Mouse (Mus musculus): ENCODE data around the gene Pde3b.

GRCm38 (mm10) chr7:114477884-114478283 is 62.8 kb downstream of the Pde3b start:
- no peak for TF ChIP-seq POLR2A (IDR thresholded peaks at IDR 0.05; ENCODE audit: borderline replicate concordance, extremely low read depth, low read depth, low read length)
- no peak for TF ChIP-seq CTCF (IDR thresholded peaks at IDR 0.05; ENCODE audit: insufficient read depth, low read length)

Data from lung, adult 2 months (tissue).